Mouse (Mus musculus) liver, embryonic 14.5 days (tissue): ENCODE results near the gene Neto2.

Experiments used
- CTCF ChIP-seq: IDR thresholded peaks from 2 replicates; pipeline ENCODE4 v1.5.1; 2016; ENCODE audit warnings: antibody characterized with exemption, low read depth, control low read depth
- EP300 ChIP-seq: IDR thresholded peaks from 2 replicates; pipeline ENCODE4 v1.6.1; 2016; ENCODE audit warnings: antibody characterized with exemption, low read depth

DNA sequence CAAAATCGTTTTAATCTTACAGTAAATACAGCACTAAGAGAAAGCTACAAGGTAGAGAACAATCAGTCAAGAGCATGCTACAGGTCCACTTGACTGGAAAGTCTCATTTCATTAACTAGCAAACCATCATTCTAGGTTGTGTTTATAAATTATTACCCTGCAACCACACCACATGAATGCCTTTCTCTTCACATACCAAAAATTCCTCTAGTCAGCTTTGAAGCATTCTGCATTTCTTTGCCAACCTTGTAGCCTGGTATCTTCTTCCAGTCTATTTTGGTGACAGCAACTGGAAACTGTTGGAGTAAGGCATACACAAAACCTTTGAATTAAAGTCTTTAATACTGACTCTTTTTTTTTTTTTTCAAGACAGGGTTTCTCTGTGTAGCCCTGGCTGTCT, 109.2 kb downstream of the Neto2 start:
- TF ChIP-seq CTCF = no peak
- TF ChIP-seq EP300 = no peak
